Mouse (Mus musculus) liver, adult 2 months (tissue): ENCODE data around the gene Mettl1. TPM values are rescaled to one million over a fixed set of nuclear protein-coding genes. Genes with fewer than 3 reads are reported as not detected.

Experiments
- DNase-seq: peaks from one replicate; pipeline ENCODE4 v3.0.0-alpha.2; 2011; ENCODE audit warnings: low read depth, low spot score; ENCODE audit errors: extremely low read depth
- H3K27ac ChIP-seq: fragments of 200-500 bp; replicated peaks from 2 replicates; pipeline ENCODE4 v1.5.1; 2012; ENCODE audit warnings: low read depth, mild to moderate bottlenecking, control low read depth, inconsistent platforms, low read length; ENCODE audit not compliant: insufficient read depth
- H3K27me3 ChIP-seq: fragments of 200-500 bp; 2 replicates; pipeline ENCODE4 v1.6.1; 2012; ENCODE audit warnings: mild to moderate bottlenecking, moderate library complexity, low read length, inconsistent platforms; ENCODE audit not compliant: control insufficient read depth, insufficient read depth
- H3K36me3 ChIP-seq: fragments of 200-500 bp; 2 replicates; pipeline ENCODE4 v1.6.1; 2012; ENCODE audit warnings: low read length, inconsistent platforms; ENCODE audit not compliant: control insufficient read depth, insufficient read depth
- H3K4me1 ChIP-seq: fragments of 200-500 bp; 2 replicates; pipeline ENCODE4 v1.6.1; 2011; ENCODE audit warnings: low read length; ENCODE audit not compliant: control insufficient read depth, insufficient read depth
- H3K4me3 ChIP-seq: fragments of 200-500 bp; 2 replicates; pipeline ENCODE4 v1.5.1; 2011; ENCODE audit warnings: low read depth, mild to moderate bottlenecking, control low read depth, low read length, moderate library complexity; ENCODE audit not compliant: insufficient read depth
- H3K79me2 ChIP-seq: fragments of 200-500 bp; 2 replicates; pipeline ENCODE4 v1.6.1; 2012; ENCODE audit warnings: inconsistent platforms, mild to moderate bottlenecking, low read length, moderate library complexity; ENCODE audit not compliant: control insufficient read depth, insufficient read depth
- H3K9ac ChIP-seq: fragments of 200-500 bp; 2 replicates; pipeline ENCODE4 v1.6.1; 2012; ENCODE audit warnings: low read depth, mild to moderate bottlenecking, control low read depth, inconsistent platforms, low read length
- CTCF ChIP-seq: fragments of 200-500 bp; IDR thresholded peaks from 2 replicates; pipeline ENCODE4 v1.5.1; 2011; ENCODE audit warnings: low read depth, low read length, control low read depth
- POLR2A ChIP-seq: fragments of 200-500 bp; IDR thresholded peaks from 2 replicates; pipeline ENCODE4 v1.6.1; 2011; ENCODE audit warnings: low read length, control low read depth; ENCODE audit not compliant: insufficient read depth; ENCODE audit errors: extremely low read depth
- WGBS: fragments of 180-500 bp; shearing (Covaris S2); methylation state at CpG from one replicate; pipeline ENCODE4 v1.1.7; 2018; 5-methylcytosine and 5-hydroxymethylcytosine counted together
- polyA plus RNA-seq: library from polyadenylated mRNA; depleted of rRNA; stranded (reverse); fragments of >200 nt; gene quantifications from 2 replicates; pipeline ENCODE4 v1.2.3, GENCODE M21; 2012
- total RNA-seq: library from RNA; depleted of rRNA; stranded (reverse); fragments of >200 nt; gene quantifications from 2 replicates; pipeline ENCODE4 v1.2.3, GENCODE M21; 2014

Mettl1 gene
- total and polyA plus RNA-seq, 2 experiments = 5.2 to 17.9 TPM

DNA sequence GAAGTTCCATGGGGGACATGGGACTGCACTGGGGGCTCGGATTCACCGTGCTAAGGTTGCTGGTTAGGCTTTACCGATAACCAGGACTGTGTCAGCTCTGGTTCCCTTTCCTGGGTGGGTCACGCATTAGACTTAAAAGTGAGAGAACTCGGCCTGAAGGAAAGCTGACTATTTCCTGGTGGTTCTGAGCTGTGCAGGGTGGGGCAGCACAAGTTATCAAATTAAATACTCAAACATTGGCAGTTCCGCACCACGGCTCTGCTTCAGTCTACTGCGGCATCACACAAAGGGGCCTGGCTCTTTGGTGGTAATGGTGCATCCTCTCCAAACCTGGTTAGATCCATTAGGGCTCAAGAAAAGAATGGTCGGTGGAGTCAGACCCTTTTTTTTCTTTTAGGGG, 39.9 kb upstream of the Mettl1 start:
- WGBS = 74% methylated on average over 9 of the region's 9 CpGs
- H3K27ac ChIP-seq = no peak overlapping the region
- no peak for DNase-seq
- TF ChIP-seq POLR2A (no peak), CTCF (no peak)
- H3K79me2 ChIP-seq = no peaks in the 10 kb centered on the region
- H3K36me3 ChIP-seq = peaks cover 9% of the 10 kb centered on the region; the same call in 1 of the 2 replicates
- no peak overlapping the region for H3K4me3 ChIP-seq
- H3K4me1 ChIP-seq = peaks cover 3% of the 10 kb centered on the region; the same call in 1 of the 2 replicates
- no peaks in the 10 kb centered on the region for H3K27me3 ChIP-seq
- no peak overlapping the region for H3K9ac ChIP-seq

GRCm38 (mm10) chr10:127002056-127002455, 39.2 kb upstream of the Mettl1 start:
- TF ChIP-seq CTCF (no peak), POLR2A (no peak)
- H3K27me3 ChIP-seq = no peaks in the 10 kb centered on the region

GRCm38 (mm10) chr10:127002765-127003164, 38.4 kb upstream of the Mettl1 start:
- H3K79me2 ChIP-seq = no peaks in the 10 kb centered on the region
- WGBS = 80% methylated on average over 5 of the region's 5 CpGs
- TF ChIP-seq POLR2A = no peak
- no peak for TF ChIP-seq CTCF
- no peak overlapping the region for H3K4me3 ChIP-seq
- H3K4me1 ChIP-seq = peaks cover 3% of the 10 kb centered on the region; the same call in 1 of the 2 replicates
- H3K27me3 ChIP-seq = no peaks in the 10 kb centered on the region
- no peak for DNase-seq
- no peak overlapping the region for H3K9ac ChIP-seq
- H3K27ac ChIP-seq = no peak overlapping the region
- H3K36me3 ChIP-seq = peaks cover 5% of the 10 kb centered on the region; the same call in 1 of the 2 replicates

More at GRCm38 (mm10) chr10:127002056-127002455, 39.2 kb upstream of the Mettl1 start:
- H3K27ac ChIP-seq = no peak overlapping the region
- H3K9ac ChIP-seq = no peak overlapping the region
- H3K4me1 ChIP-seq = peaks cover 3% of the 10 kb centered on the region; the same call in 1 of the 2 replicates
- H3K36me3 ChIP-seq = peaks cover 9% of the 10 kb centered on the region; the same call in 1 of the 2 replicates
- no peak overlapping the region for H3K4me3 ChIP-seq
- 87% methylated on average over 1 of the region's 1 CpGs for WGBS
- H3K79me2 ChIP-seq = no peaks in the 10 kb centered on the region
- DNase-seq = no peak

GRCm38 (mm10) chr10:127003334-127003733, 37.9 kb upstream of the Mettl1 start:
- TF ChIP-seq POLR2A (no peak), CTCF (no peak)
- Histone ChIP-seq H3K27ac (no peak overlapping the region), H3K27me3 (no peaks in the 10 kb centered on the region), H3K9ac (no peak overlapping the region), H3K79me2 (no peaks in the 10 kb centered on the region), H3K4me3 (no peak overlapping the region), H3K4me1 (peaks cover 3% of the 10 kb centered on the region; the same call in 1 of the 2 replicates), H3K36me3 (0 out of 2 replicates have a peak, but pooled peaks cover 2% of the 10 kb centered on the region)
- DNase-seq = no peak
- 86% methylated on average over 8 of the region's 8 CpGs for WGBS

- Histone ChIP-seq H3K36me3 (no peaks in the 10 kb centered on the region), H3K4me3 (no peak overlapping the region), H3K9ac (no peak overlapping the region), H3K4me1 (peaks cover 3% of the 10 kb centered on the region; the same call in 1 of the 2 replicates), H3K27me3 (no peaks in the 10 kb centered on the region), H3K79me2 (no peaks in the 10 kb centered on the region), H3K27ac (no peak overlapping the region)
- DNase-seq = no peak
- TF ChIP-seq POLR2A = no peak
- TF ChIP-seq CTCF = no peak
- 90% methylated on average over 7 of the region's 7 CpGs for WGBS
Measured at GRCm38 (mm10) chr10:127003806-127004205, 37.4 kb upstream of the Mettl1 start.

DNA sequence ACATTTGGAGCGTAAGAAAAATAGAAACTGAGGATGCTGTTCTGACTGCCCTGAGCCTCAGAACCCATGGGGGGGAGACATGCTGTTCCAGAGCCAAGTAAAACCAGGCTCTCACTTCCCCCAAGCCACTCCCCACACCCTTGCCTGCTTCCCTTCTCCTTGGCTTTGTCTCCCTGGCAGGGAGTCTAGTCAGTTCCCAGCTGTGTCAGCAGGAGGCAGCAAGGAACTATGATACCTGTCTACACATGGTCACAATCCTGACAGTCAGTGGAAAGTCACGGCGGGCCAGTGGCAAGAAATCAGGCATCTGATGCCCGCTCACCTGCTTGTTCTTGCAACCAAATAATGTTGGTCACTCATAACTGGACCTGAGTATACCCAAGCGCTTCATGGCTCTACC, 24.7 kb upstream of the Mettl1 start:
- Histone ChIP-seq H3K4me1 (no peaks in the 10 kb centered on the region), H3K9ac (no peak overlapping the region), H3K4me3 (no peak overlapping the region), H3K36me3 (no peaks in the 10 kb centered on the region), H3K79me2 (no peaks in the 10 kb centered on the region), H3K27me3 (no peaks in the 10 kb centered on the region), H3K27ac (no peak overlapping the region)
- no peak for DNase-seq
- WGBS = 57% methylated on average over 5 of the region's 5 CpGs
- no peak for TF ChIP-seq POLR2A
- TF ChIP-seq CTCF = peak; percentile 23; the same call in 1 of the 2 replicates
